Mouse (Mus musculus) adrenal gland, adult 2 months (tissue): ENCODE data around the gene Ass1. TPM values are rescaled to one million over a fixed set of nuclear protein-coding genes. Genes with fewer than 3 reads are reported as not detected.

Experiments
- DNase-seq: peaks from one replicate; pipeline ENCODE4 v3.0.0; 2021
- long read RNA-seq: library from polyadenylated mRNA; stranded (forward); transcript quantifications from one replicate; pipeline ENCODE4 v2.0.0, GENCODE M21; 2021
- polyA plus RNA-seq: library from polyadenylated mRNA; depleted of rRNA; stranded (reverse); fragments of >200 nt; gene quantifications from 2 replicates; pipeline ENCODE4 v1.2.3, GENCODE M21; 2012; rRNA removed
- total RNA-seq, 2 experiments: library from RNA; stranded (reverse); gene quantifications; 2 replicates each; pipeline ENCODE4 v1.2.3; 2021

Ass1 gene
- total RNA-seq (10 to 100 TPM; 24.4 to 31.6 TPM), polyA plus RNA-seq (3.9 and 4.0 TPM in 2 replicates)
- long read RNA-seq, transcript Ass1-201 (16 exons, 1,696 nt) = major isoform, 12 of 20 reads
- long read RNA-seq, partial matches to known transcripts = 3 of 20 reads
- long read RNA-seq, other reads (novel, unspliced or antisense) = 5 of 20 reads

DNA sequence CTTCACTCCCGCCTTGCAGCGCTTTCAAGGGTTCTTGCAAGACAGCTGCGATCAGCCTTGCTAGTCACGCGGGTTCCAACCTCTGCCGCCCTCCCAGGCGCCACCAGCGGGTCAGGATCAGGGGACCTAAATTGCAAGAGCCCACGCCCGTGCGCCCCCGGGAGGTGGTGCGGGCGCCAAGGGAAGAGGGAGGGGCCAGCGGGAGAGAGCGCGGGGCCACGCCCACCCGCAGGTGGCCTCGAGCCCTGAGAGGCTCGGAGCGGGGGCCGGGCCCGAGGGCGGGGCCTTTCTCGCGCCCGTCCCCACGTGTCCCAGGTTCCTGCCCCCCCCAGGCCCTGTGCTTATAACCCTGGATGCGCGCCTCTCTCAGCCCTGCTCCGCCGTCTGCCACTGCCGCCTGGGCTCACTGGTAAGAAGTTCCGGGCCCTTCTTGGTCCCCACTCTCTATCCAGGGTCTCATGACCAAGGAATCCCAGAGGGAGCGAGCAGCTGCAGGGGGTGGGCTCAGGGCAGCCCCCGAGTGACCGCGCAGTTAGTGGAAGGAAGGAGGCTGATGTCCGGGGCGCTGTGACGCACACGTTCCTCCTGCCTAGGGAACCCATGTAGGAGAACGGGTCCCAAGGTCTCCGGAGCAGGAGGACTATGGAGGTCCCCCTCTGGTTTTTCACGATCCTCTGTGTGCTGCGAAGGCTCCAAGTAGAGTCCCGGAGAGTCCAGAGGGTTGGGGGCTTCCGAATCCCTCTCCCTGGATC lies at the start of gene Ass1:
Ass1 (plus strand) TSS at position 277 of the 752 bp plus-strand sequence.
- peak; percentile 90 for DNase-seq

DNA sequence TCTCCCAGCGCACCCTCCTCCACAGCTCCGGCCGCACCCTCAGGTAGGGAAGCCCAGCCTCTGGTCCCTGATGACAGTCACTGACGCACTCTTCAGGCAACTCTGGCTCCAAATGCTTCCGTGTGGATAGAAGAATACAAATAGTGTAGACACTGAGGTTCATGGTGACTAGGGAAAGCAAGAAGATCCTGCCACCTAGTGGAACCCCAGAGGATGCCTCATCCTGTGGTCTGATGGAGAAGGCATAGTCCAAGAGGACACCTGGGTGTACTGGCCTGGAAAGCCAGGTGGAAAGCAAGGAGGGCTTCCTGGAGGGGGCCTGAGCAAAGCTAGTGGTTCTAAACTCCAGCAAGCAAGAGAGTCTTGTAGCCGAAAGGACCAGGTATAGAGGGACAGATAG lies 49.1 kb upstream of the Ass1 start:
- DNase-seq = peak; percentile 13

GRCm38 (mm10) chr2:31422576-31422975 lies 47.4 kb upstream of the Ass1 start:
- DNase-seq = no peak

- no peak for DNase-seq
These were observed 38.5 kb upstream of the Ass1 start for GRCm38 (mm10) chr2:31431477-31431876.

- DNase-seq = no peak
These were observed 35.3 kb upstream of the Ass1 start for GRCm38 (mm10) chr2:31434746-31435145.

DNA sequence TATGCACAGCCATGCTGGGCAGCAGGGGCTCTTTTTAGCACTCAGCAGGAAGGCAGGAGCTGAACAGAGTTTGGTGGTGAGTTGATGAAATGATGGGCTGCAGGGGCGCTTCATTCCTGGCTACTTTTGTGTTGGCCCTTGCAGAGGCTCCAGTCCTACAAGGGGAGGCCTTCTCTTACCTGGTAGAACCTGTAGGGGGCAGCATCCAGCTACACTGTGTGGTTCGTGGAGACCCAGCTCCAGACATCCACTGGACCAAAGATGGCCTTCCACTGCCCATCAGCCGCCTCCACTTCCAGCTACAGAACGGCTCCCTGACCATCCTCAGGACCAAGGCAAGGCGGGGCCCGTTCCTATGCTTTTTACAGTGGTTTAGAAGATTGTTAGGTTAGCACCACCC lies 34.4 kb upstream of the Ass1 start:
- peak; percentile 62 for DNase-seq

DNA sequence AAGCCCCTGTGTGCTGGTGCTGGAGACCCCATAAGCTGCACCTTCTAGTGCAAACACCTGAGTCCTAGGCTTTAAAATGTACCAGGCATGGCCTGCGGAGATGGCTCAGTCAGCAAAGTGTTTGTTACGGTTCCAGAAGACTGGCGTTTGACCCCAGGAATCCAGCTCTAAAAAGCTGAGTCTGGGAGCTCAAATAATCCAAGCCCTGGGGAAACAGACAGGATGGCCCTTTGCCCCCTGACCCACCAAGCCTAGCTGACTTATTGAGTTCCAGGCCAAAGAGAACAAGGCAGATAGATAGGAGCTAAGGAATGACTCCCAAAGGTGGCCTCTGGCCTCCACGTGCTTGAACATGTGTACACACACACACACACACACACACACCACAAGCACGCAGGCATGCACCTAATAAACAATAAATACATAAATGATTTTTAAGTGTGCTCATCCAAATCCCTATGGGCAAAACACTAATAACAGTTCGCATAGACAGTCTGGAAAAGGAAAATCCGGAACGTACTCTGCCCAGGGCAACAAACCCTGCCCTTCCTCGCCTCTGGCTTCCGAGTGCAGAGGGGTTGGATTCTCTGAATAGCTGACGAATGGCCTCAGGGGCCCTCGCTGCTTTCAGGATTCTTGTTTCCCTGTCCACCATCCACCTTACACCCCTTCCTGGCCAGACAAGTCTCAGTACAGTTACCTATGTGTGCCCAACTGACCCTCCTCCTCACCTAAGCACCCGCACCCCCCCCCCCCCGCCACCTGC lies 32.3 kb upstream of the Ass1 start:
- DNase-seq = no peak

- no peak for DNase-seq
These were observed 30.4 kb upstream of the Ass1 start for GRCm38 (mm10) chr2:31439576-31439975.

DNA sequence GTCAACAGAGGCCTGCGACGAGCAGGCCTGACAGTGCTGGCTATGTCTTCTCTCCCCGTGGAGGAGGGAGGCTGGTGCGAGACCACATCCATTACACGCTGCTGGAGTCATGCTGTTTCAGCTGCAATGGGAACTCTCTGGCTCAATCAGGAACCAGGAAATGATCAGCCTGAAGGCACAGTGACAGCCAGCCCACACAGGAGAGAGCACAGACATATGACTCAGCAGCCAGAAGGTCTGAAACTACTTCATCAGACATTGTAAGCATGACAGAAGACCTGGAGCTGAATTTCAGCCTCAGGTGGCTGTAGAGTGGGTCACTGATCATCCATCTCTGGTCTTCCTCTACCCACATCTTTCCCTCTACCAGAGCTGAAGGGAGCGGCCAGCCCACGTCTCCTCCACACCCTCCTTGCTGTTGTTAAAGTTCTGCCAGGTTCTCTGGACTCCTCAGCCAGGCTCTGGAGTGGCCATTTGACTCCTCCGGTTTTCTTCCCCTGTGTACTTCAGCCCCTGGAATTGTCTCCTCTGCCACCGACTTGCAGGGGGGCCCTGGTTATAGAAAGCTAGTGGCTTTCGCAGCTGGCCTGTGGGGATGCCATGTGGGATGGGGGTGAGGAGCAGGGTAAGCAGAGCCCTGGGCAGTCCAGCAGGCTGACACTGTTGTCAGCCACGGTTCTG lies 27.4 kb upstream of the Ass1 start:
- peak; percentile 58 for DNase-seq

DNA sequence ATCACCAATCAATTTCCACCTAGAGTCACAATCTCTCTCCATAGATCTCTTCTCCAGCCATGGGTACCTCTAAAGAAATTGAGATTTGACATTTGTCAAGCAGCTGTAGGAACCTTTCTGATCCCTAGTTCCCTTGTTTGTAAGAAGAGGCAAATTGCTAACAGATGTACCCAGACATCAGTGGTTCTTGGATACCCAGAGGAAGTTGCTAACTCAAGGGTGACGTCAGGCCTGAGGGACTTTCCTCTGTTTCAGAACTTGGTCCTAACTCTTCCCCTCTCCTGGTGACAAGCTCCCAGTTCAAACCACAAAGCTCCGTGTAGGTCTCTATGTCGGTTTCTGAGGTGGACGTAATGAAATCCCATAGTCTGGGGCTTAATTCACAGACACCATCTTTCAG lies 24.0 kb upstream of the Ass1 start:
- no peak for DNase-seq

GRCm38 (mm10) chr2:31446456-31446855 lies 23.6 kb upstream of the Ass1 start:
- DNase-seq = no peak

DNA sequence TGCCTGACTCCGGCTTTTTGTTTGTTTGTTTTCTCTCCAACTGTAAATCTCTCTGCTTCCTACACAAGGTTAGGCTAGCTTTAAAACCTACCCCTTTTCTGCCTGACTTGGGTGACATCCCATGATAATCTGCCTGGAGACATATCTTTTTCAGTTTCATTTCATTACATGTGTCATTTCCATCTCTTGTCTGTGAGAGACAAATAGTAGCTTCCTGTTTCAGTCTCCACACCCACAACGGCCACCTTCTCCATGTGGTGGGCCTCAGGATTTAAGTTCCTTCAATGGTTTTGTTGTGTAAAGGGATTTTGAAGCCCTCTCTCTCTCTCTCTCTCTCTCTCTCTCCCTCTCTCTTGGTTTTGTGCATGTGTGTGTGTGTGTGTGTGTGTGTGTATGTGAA lies 22.5 kb upstream of the Ass1 start:
- no peak for DNase-seq

DNA sequence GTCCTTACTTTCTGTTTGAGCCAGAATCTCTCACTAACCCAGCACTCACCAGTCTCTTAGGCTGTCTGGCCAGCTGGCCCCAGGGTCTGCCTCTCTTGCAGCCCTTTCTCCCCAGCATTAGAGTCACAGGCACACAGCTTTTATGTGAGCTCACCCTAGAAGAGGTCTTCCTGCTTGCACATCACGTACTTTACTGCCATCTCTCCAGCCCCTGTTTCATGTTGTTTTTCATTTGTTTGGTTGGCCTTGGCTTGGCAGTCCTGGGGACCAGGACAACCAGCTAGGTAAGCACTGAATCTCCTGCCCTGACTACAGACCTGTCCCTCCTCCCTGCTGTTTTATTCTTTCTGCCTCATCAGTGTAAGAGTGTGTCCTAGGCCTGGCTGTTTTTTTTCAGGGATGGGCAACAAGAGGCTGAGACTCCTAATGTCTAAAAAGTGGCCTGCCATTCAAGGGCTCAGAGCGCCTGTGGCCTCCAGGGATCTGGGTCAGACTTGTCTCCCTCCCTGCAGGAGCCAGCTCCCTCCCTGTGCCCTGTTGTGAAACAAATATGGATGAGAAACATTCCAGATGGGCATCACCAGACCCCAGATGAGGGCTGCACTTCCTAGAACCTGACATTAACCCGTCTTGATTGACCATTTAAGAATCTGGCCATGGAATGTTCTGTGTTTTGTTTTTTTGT lies 21.1 kb upstream of the Ass1 start:
- no peak for DNase-seq

DNA sequence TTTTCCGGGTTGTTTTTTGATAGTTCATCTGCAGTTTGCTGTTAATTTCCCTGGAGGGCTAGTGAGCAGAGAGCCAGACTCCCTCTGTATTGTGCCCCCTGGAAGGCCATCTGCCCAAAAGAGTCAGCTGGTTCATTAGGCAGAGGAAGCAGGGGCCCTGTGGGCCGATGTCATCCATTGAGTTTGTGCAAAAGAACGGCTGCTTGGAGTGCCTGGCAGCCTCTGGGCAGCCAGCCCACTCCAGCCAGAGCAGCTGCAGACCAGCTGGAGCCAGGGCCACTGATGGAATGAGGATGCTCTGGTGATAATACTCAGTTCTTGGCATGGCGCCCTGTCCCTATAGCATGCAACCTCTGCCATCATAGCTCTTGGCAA lies 20.6 kb upstream of the Ass1 start:
- DNase-seq = peak; percentile 70

DNA sequence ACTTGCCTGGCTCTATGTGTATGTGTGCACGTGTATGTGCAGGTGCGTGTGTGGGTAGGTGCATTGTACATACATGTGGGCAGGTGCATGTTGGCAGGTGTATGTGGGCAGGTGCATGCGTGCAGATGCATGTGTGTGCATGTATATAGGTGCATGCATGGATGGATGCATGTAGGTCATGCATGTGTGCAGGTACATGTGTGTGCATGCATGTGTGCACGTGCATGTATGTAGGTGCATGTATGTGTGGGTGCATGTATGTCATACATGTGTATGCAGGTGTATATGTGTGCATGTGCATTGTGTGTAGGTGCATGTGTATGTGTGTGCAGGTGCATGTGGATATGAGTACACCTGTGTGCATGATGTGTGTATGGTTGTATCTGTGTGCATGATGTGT lies 20.1 kb upstream of the Ass1 start:
- DNase-seq = no peak

DNA sequence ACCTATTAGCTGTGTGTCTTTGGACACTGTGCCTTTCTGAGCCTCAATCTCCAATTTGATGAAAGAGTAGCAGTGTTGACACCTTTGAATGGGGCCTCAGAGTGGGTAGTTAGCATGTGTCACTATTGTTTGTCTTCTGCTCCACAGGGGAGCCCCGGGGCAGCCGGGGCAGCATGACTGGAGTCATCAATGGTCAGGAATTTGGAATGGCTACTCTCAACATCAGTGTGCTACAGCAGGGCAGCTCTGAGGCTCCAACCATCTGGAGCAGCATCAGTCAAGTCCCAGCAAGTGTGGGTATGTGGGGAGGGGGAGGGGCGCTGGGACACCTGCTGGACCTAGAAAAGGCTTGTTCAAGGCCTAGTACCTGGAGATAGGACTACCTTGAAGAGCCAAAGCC lies 19.3 kb upstream of the Ass1 start:
- no peak for DNase-seq

DNA sequence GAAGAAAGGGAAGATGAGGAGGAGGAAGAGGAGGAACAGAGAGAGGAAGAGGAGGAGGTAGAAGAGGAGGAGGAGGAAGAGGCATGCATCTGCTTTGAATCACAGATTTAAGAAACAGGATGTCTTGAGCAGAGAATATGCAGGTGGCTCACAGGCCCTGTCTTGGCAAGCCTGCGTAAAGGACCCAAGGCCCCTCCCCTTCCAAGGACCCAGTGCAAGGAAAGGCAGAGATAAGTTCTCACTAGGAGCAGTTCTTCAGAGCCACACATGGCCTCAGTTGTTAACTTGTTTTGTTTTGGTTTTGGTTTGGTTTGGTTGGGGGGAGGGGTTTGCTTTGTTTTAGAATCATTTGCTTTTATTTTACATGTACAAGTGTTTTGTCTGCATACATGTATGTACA lies 18.5 kb upstream of the Ass1 start:
- DNase-seq = no peak

- DNase-seq = no peak
These were observed 17.0 kb upstream of the Ass1 start for GRCm38 (mm10) chr2:31453011-31453410.

- no peak for DNase-seq
These were observed 16.3 kb upstream of the Ass1 start for GRCm38 (mm10) chr2:31453559-31454177.

DNA sequence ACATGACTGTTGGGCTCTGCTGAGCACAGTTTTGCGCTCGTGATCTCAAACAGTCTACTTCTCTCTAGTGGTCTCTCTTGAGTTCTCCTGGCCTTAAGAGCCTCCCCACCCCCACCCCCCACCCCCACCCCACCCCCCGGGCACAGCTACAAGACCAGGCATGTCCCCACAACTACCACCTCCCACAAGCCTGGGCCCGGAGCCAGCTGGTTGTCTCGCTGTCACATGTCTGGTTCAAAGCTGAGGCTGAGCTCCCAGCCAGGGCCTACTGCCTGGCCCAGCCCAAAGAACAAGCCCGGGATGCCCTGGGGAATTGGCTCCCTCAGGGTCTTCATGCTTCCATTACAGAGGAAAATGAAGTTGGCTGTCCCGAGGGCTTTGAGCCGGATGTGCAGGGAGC lies 15.7 kb upstream of the Ass1 start:
- DNase-seq = no peak

GRCm38 (mm10) chr2:31455418-31455817 lies 14.6 kb upstream of the Ass1 start:
- no peak for DNase-seq

GRCm38 (mm10) chr2:31458460-31458859 lies 11.5 kb upstream of the Ass1 start:
- DNase-seq = no peak
